In genomic region chr17:86732024-86732423, GRCm38 (mm10) we compare ENCODE assay signal across 8 mouse cellular contexts. TPM values are rescaled to one million over a fixed set of nuclear protein-coding genes. Genes with fewer than 3 reads are reported as not detected.
DNase-seq lines count a peak whose midpoint lies in the region; ATAC-seq and TF ChIP-seq lines count a peak whose summit lies in the region.

No protein-coding gene starts in this region.

- H3K27ac ChIP-seq in ES-E14 (ENCODE audit: insufficient read depth, low read depth, low read length, poor library complexity, severe bottlenecking), result no peak overlapping the region; the same call in 1 of the 2 replicates
- H3K27ac ChIP-seq in forebrain, postnatal 0 days (ENCODE audit: low read depth, low read length), result no peak overlapping the region
- H3K27ac ChIP-seq in hindbrain, embryonic 11.5 days (ENCODE audit: low read depth, low read length), result no peak overlapping the region

- H3K9me3 ChIP-seq in ES-E14 (ENCODE audit: control insufficient read depth, insufficient read depth, low read depth, low read length), result no peaks in the 10 kb centered on the region
- no peaks in the 10 kb centered on the region for H3K9me3 ChIP-seq in forebrain, postnatal 0 days (ENCODE audit: low read length)
- no peaks in the 10 kb centered on the region for H3K9me3 ChIP-seq in hindbrain, embryonic 11.5 days (ENCODE audit: control insufficient read depth, low read length)

- ATAC-seq in forebrain, postnatal 0 days, result peak; percentile 69
- peak; percentile 56 for ATAC-seq in hindbrain, embryonic 11.5 days (ENCODE audit: low FRiP score)

- H3K27me3 ChIP-seq in forebrain, postnatal 0 days (ENCODE audit: insufficient read depth, low read length), result no peaks in the 10 kb centered on the region
- no peaks in the 10 kb centered on the region for H3K27me3 ChIP-seq in hindbrain, embryonic 11.5 days (ENCODE audit: control insufficient read depth, insufficient read depth, low read length)

- no peak for DNase-seq in ES-E14 (ENCODE audit: low read depth, low spot score)
- DNase-seq in brain, adult 2 months (ENCODE audit: low read depth, low spot score), result peak; percentile 45
- DNase-seq in forebrain, postnatal 0 days, result no peak
- DNase-seq in hindbrain, embryonic 11.5 days (ENCODE audit: low spot score), result peak; percentile 58
- peak; percentile 5 to 8 for DNase-seq in left cerebral cortex, adult 18-20 months (ENCODE audit: low spot score in 2 of 2)
- DNase-seq in lung, postnatal 4 days, result peak; percentile 92 to 96
- DNase-seq in retina, postnatal 1 day, result peak; percentile 86
- peak; percentile 62 to 86 for DNase-seq in urinary bladder, postnatal 36 days (ENCODE audit: low spot score in 2 of 2)

- peak overlapping the region; percentile 6 to 32; a peak in 2 of 4 replicates for H3K4me3 ChIP-seq in ES-E14 (ENCODE audit: insufficient read depth in 1 of 2, low read depth in 1 of 2, low read length in 2 of 2, poor library complexity in 1 of 2, severe bottlenecking in 1 of 2)
- H3K4me3 ChIP-seq in forebrain, postnatal 0 days (ENCODE audit: low read depth, low read length), result no peak overlapping the region
- H3K4me3 ChIP-seq in hindbrain, embryonic 11.5 days (ENCODE audit: low read depth, low read length), result no peak overlapping the region

- H3K36me3 ChIP-seq in ES-E14 (ENCODE audit: control insufficient read depth, insufficient read depth, low read length, poor library complexity, severe bottlenecking), result no peaks in the 10 kb centered on the region
- H3K36me3 ChIP-seq in forebrain, postnatal 0 days (ENCODE audit: insufficient read depth), result no peaks in the 10 kb centered on the region
- H3K36me3 ChIP-seq in hindbrain, embryonic 11.5 days (ENCODE audit: control insufficient read depth, insufficient read depth, low read length), result no peaks in the 10 kb centered on the region

- WGBS in forebrain, postnatal 0 days, result 10% methylated on average over 11 of the region's 11 CpGs
- WGBS in hindbrain, embryonic 11.5 days, result 4% methylated on average over 11 of the region's 11 CpGs

- in situ Hi-C loops in ES-E14 (cut with MboI; ENCODE audit: low sequenced_read_pairs in 2 of 2, unreplicated experiment in 2 of 2), result no loop called here

- no peak overlapping the region for H3K9ac ChIP-seq in ES-E14 (ENCODE audit: insufficient read depth, low read depth, low read length, poor library complexity, severe bottlenecking)
- no peak overlapping the region for H3K9ac ChIP-seq in forebrain, postnatal 0 days
- no peak overlapping the region for H3K9ac ChIP-seq in hindbrain, embryonic 11.5 days (ENCODE audit: low read depth, low read length)

- TF ChIP-seq CTCF in forebrain, postnatal 0 days (IDR thresholded peaks at IDR 0.05; ENCODE audit: low read depth), result no peak

- H3K4me1 ChIP-seq in ES-E14 (ENCODE audit: control insufficient read depth in 2 of 2, insufficient read depth in 2 of 2, low read length in 2 of 2, poor library complexity in 1 of 2), result peaks cover 4 to 6% of the 10 kb centered on the region in 2 experiments; a peak in 2 of 4 replicates
- H3K4me1 ChIP-seq in forebrain, postnatal 0 days (ENCODE audit: insufficient read depth), result no peaks in the 10 kb centered on the region
- H3K4me1 ChIP-seq in hindbrain, embryonic 11.5 days (replicated peaks; ENCODE audit: control insufficient read depth, insufficient read depth, low read length), result no peaks in the 10 kb centered on the region

- no peak overlapping the region for H3K4me2 ChIP-seq in forebrain, postnatal 0 days (ENCODE audit: low read depth)
- 0 out of 2 replicates have a peak overlapping the region, but pooled peaks have one; percentile 8 for H3K4me2 ChIP-seq in hindbrain, embryonic 11.5 days (replicated peaks; ENCODE audit: low read depth, low read length)

TF ChIP-seq in ES-E14, 5 proteins besides CTCF, POLR2A, EP300 and RAD21:
- TF ChIP-seq HCFC1 (IDR thresholded peaks at IDR 0.05; ENCODE audit: borderline replicate concordance, insufficient read depth, low read length), result no peak

RNA-seq across cellular contexts. Expression of gene Epas1, which starts 21.5 kb away (rescaled TPM):
- total RNA-seq in ES-E14 (2012; rRNA removed), result 9.5 and 9.6 TPM in 2 replicates
- 8.7 and 14.3 TPM in 2 replicates for total RNA-seq in forebrain, postnatal 0 days (2014; rRNA removed)
- 4.7 and 6.3 TPM in 2 replicates for polyA plus RNA-seq in forebrain, postnatal 0 days (2015; fragmentation: Nextera tagmentation; extraction: Ambion mirVana)
- polyA plus RNA-seq in hindbrain, embryonic 11.5 days (2014; fragmentation: Nextera tagmentation; extraction: Ambion mirVana), result 6.4 and 8.4 TPM in 2 replicates
- 10 to 100 TPM; 80.4 to 85.4 TPM for total RNA-seq in left cerebral cortex, adult 18-20 months (2021)

Comparison
In these comparisons a context has a peak if more than half of its experiments do, and no peak if none do; other contexts are left out.
1. DNase-seq: peak in brain, adult 2 months (single experiment), hindbrain, embryonic 11.5 days (single experiment), left cerebral cortex, adult 18-20 months (2 of 2), lung, postnatal 4 days (2 of 2), retina, postnatal 1 day (single experiment) and urinary bladder, postnatal 36 days (2 of 2); none in ES-E14 (single experiment) and forebrain, postnatal 0 days (single experiment).
2. H3K4me3 ChIP-seq: peak in ES-E14 (2 of 2); none in forebrain, postnatal 0 days (single experiment) and hindbrain, embryonic 11.5 days (single experiment).